Mouse (Mus musculus) regulatory T cell (primary cell): ENCODE data around the gene Prkaa2.

Experiments
- in situ Hi-C: fragments of 300-600 bp; cut with MboI, MseI; formaldehyde crosslinking; loops from one replicate; pipeline ENCODE4 v1.15.1; 2025; ENCODE audit warnings: high pct_unique_total_duplicates

Prkaa2 gene

DNA sequence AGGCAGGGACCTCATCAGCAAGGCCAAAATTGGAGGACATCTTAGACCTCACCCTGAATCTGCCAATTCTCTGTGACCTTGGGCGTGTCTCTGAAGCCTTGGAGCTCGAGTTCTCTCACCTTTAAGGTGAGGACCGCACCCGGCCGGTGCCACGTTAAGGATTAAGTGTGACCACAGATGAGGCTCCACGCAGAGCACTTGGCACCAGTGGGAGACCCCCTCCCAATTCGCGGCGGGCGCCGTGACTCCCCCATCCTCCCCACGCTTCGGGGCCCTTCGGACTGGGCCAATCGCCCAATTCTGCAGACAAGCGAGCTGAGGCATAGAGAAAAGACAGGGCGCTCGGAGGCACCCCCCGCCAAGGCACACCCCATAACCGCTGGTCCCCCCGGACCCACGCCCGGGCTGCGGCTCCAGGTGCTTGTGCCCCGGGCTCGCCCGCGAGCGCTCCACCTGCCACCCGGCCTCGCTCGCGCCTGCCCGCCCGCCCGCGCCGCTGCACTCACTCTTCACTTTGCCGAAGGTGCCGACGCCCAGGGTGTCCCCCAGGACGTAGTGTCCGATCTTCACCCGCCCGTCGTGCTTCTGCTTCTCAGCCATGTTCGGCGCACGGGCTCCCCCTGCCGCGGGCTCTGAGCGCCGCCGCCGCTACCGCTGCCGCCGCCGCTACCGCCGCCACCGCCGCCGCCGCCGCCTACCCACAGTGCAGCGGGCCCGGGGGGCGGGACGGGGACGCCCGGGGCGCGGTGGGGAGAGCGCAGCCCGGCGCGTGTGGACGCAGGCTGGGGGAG, at the start of gene Prkaa2:
Gene Prkaa2 (minus strand): TSS at position 692 of the 791 bp plus-strand sequence.
- in situ Hi-C loops, result loop anchor here (25.0 kb wide), 1 partner anchor 1797 kb away; the partner anchor contains the start of gene Oma1

DNA sequence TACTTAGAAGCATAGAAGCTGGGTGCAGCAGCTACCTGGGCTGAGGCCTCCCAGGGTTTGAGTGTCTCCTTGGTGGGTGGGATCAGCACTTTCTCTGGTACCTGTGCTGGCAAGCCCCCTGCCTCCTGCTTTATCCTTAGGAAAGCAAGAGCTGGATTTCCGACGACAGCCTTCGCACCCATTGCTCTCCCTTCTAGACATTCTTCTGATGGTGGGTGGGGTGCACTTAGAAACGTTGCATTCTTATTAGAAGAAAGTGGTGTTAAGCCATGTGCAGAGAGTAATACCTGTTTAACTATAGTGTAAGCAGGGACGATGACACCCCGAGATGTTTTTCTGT, 49.8 kb upstream of the Prkaa2 start:
- in situ Hi-C loops, result loop anchor here (5.0 to 25.0 kb wide), 2 partner anchors 153 to 1053 kb away; no protein-coding TSS in a partner anchor

DNA sequence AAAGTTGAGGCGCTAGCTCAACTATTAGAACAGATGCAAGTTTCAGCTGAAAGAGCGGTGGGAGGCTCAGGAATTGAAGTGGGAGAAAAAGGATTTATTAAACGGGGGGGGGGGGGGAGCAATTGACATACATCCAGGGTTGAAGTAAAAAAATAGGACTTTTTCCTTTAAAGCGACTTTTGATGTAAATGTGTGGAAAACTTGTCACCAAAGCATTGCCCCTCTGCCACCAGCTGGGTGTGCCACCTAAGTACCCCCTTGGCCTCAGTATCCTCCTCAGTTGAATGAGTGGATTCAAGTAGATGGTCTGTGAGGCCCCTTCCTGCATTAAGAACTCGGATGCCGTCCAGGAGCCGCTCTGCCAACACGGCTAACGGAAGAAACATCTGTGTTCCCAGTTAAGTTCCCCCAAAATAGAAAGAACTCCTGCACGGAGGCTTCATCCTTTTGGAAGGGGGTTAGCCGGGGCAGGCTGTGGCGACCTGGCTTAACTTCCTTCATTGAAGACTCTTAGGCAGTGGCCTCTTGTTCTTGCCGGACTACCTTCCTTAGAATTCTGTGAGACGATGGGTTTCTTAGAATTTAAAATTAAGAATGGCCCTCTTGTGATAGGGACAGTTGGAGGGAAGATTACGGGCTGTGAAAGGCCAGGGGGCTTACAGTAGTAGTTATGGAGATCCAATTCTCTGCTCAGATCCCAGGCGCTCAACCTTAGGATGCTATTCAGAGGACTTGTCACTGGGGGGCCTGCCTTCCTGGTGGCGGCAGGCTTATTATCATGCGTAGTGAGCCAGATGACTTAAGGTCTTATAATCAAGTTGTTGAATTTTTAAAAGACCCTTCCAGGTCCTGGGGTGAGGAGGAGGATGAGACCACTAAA, 49.2 kb upstream of the Prkaa2 start:
- in situ Hi-C loops, result loop anchor here (5.0 to 25.0 kb wide), 2 partner anchors 153 to 1053 kb away; no protein-coding TSS in a partner anchor

DNA sequence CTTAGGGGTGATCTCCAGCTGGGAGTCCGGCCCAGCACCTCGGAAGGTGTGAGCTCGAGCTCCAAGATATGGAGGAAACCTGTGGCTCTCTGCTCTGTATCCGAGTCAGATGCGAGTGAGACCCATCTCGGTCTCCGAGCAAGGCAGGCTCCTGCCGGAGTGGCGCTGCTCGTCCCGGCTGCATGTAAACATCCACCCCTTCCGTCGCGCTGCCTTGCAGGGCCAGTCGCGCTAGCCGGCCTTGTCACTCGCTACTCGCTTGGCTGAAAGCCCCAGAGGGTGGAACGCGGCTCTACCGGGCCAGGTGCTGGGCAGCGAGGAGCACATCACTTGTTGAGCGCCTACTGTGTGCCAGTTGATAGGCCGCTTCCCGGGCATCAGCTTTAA, 48.5 kb upstream of the Prkaa2 start:
- in situ Hi-C loops, result loop anchor here (5.0 to 25.0 kb wide), 2 partner anchors 154 to 1054 kb away; no protein-coding TSS in a partner anchor

DNA sequence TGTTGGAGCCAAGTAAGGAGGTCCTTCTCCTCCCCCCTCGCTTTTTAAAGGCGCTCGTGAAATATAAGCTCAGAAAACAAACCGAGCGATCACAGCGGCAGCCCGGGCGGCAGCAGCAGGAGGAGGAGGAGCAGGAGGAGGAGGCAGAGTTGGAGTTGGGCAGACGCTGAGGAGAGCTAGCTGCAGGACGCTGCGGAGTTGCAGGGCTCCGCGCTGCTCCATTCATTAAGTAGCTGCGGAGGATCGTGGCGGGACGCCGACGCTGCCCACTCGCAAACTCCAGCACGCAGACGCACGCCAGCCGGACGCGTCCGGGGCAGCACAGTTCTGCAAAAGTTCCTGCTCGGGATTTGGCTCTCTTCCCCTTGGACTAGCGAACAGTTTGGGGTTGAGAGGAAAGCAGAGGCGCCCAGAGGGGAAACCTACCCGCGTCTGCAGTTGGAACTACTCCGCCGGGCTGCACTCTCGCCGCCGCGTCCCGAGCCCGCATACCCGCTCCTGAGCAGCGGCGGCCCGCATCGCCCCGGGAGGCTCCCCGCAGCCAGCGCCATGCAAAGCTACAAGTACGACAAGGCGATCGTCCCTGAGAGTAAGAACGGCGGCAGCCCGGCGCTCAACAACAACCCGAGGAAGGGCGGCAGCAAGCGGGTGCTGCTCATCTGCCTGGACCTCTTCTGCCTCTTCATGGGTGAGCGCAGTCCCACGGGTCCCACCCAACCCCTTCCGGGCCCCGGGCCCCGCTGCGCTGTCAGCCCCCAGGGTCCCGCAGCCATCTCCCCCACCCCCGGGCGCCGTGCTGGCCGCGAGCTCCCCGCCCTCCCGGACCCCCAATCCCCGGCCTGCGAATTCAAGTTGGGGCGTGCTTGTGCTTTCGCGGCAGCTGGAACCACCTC, 47.8 kb upstream of the Prkaa2 start, which contains the start of gene Plpp3:
Gene Plpp3 (plus strand): TSS at position 72 of the 893 bp plus-strand sequence.
- in situ Hi-C loops, result loop anchor here (5.0 to 25.0 kb wide), 2 partner anchors 155 to 1055 kb away; no protein-coding TSS in a partner anchor

DNA sequence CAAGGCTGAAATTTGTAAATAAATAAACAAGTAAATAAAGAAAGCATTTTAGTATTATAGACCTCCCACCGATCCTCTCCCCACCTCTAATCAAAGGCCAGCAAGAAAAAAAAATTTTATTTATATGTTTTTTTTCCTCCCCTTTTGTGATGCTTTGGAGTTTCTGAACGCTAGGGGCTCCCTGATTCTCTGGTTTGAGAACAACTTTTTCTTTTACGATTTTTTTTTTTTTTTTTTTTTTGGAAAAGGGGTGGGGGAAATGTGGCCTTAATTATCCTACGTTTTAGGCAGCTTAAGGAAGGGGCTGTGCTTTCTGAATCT, 47.2 kb upstream of the Prkaa2 start:
- in situ Hi-C loops, result loop anchor here (5.0 to 25.0 kb wide), 2 partner anchors 155 to 1055 kb away; no protein-coding TSS in a partner anchor

DNA sequence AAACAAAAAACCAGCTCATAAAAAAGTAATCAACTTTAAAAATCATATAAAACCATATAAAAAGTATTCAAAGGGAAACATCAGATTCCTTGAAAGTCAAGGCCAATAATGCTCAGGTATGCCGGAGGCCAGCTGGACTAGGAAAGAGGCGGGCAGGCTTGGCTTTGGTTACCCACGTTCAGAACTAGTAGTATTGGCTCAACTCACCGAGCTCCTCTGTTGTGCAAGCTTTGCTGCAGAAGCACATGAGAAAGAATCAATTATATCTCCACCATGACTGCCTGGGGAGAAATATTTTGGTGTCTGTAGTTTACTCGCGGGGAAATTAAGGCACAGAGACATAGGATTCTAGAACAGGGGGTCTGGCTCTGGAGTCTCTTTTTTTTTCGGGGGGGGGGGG, 46.6 kb upstream of the Prkaa2 start:
- in situ Hi-C loops, result loop anchor here (5.0 to 25.0 kb wide), 2 partner anchors 156 to 1056 kb away; no protein-coding TSS in a partner anchor

DNA sequence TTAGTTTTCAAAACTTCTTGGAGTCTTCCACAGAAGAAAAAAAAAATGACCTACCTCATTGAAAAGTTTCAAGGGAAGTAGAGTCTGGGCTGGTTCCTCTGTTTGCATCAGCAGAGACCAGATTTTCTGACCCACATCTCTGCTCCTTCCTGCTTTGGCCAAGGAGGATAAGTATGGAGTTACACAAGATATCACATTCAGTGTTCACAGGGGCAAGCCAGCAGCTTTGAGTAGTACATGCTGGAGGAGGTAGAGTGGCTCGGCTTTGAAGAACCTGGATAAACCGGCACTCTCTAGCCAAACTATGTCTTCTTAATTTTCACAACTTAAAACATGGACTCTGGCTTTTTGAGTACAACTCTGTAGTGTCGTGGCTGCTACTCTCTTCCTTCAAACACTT, 43.5 kb upstream of the Prkaa2 start:
- in situ Hi-C loops, result loop anchor here (25.0 kb wide), 1 partner anchor 1059 kb away; no protein-coding TSS in a partner anchor

DNA sequence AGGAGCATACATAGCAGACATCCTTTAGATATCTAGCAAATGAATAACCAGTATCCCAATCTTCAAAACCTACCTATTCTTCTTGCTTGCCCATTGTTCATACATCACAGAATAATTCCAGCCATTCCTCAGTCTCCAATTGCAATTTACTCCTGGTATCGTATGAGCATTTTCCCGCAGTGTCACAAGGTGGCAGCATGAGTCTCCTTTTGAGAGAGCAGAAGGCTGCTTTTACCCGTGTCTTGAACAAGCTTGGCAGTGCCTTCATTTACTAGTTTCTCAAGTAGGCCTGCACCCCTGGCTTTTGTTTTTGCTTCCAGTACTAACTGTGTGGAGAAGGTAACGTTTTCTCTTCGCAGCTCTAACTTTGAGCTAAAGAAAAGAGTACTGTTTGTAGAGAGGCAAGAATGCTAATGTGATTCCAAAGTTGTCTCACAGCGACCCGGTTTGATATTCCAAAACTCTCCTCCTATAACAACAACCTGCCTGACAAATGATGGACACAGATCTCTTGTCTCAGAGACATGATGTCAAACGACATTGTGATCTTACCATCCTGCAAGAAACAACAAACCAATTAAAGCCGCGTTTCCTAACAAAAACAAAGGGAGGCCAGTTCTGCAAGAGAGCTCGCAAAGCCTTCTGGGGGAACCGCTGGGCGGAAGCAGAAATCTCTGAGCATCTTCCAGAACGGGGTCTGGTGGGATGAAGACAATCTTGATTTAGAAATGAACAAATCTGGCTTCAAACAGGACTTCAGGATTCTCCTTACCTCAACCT, 42.4 kb upstream of the Prkaa2 start:
- in situ Hi-C loops, result loop anchor here (25.0 kb wide), 1 partner anchor 1060 kb away; no protein-coding TSS in a partner anchor

DNA sequence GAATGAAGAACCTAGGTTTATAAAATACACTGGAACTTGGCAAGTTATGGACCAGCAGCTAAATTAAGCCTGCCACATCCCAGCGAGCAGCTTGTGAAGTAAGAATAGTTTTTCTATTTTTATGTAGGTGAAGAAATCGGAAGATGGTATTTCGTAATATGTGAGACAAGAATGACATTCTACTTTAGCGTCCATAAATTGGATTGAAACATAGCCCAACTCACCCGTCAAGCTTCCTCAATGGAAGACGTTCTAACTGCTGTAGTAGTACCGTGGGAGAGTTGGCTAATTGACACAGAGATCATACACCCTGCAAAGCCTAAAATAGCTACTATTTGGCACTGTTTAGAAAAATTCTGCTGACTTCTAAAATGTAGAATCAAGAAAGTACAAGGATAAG, 39.8 kb upstream of the Prkaa2 start:
- in situ Hi-C loops, result no loop called here

DNA sequence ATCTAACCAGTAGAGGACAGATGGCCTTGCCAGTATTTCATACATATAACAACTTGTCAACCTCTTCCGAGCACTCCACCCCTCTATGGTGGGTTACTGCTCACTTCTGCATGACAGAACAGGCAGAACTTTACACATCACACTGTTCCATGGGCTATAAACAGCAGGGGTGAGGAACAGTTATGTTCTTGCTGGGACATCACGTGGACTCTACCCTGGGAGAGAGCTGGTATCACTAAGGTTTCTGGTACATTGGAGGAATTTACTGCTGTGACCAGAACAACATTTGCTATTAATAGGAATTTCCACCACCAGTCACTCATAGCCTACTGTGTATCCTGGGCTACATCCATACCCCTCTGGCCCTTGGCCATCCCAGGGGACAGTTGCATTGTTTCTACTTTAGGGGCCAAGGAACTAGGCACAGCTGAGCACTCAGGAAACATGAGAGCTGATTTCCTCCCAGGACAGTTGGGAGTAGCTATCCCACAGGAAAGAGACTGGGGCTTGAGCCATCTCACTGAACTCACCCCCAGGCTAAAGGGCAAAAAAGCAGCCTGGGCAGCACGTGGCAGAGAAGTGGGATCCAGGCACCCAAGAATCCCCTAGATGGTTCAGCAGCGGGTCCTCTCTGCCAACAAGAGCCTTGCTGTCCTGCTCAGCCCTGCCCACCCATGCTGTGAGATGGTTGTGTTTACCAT, 23.8 kb upstream of the Prkaa2 start:
- in situ Hi-C loops, result no loop called here

DNA sequence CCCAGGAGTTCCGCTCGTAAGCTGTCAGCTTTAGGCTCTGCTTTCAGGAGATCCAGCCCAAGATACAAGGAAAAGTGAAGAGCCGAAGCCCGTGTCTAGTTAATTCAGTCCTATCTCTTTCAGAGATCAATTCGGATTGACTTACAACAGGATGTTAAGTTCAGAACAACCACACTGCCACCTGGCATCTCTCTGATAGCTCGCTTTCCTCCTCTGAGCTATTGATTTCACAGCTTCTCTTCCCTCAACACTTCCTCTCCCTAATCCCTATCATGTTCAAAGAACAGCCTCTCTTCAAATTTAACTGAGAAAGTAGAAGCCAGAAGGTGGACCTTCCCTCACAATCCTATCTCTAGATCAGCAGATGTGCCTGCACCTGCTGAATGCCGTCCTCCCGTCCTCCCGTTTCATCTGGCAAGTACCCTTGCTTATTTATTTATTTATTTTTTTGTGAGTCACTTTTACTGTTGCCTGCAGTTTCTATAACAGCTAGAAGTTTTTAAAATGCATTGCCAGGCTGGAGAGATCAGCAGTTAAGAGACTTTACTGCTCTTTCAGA, 22.1 kb upstream of the Prkaa2 start:
- in situ Hi-C loops, result no loop called here

DNA sequence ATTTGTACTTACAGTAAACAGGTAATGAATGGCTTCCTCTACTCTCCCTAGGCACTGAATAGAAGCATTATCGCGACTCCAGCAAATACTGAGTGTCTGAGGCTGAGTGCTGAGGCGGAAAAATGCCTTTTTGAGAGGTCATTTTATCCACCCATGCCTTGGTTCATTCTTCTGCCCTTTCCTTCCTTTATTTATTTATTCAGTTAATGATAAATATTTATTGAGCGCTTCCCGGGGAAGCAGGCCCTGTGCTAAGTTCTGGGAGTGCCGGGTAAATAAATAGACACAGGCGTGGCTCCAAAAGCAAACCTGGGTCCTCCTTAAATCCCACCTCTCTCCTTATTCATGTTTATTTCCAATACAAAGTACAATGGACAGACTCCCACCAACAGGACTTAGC, 19.5 kb upstream of the Prkaa2 start:
- in situ Hi-C loops, result no loop called here

DNA sequence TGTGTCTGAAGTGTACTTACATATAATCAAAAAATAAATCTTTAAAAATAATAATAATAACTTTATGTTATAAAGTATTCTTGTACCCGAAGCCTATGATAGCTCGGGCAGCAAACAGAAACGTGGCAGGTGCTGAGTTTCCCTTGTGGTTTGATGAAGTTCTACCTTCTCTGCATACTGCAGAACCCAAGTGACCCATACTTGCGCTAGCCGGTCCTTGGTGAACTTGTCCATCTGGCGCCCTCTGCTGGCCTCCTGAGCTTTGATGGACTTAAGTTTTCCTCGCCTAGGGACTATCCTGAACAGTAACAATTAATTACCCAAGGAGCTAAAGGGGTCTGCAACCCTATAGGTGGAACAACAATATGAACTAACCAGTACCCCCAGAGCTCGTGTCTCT, 12.7 kb upstream of the Prkaa2 start:
- in situ Hi-C loops, result loop anchor here (25.0 kb wide), 1 partner anchor 1810 kb away; the partner anchor contains the start of gene Oma1

DNA sequence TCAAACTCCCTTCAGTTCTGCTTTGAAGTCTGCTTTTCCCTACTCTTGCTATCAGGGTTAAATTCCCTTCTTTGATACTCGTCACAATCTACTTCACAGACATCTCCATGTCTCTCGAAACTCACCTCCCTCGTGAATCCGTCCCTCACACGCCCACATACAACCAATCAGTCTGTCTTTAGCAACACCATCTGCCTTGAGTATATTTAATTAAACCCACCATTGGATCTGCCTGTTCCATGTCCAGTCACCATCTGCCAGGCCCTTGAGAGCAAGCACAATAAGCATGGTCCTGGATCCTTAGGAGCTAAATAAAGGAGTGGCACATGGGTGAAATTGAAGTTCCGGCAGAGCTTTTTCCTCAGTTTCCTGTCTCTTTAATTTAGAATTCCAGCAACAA, 11.4 kb upstream of the Prkaa2 start:
- in situ Hi-C loops, result loop anchor here (25.0 kb wide), 1 partner anchor 1809 kb away; the partner anchor contains the start of gene Oma1

DNA sequence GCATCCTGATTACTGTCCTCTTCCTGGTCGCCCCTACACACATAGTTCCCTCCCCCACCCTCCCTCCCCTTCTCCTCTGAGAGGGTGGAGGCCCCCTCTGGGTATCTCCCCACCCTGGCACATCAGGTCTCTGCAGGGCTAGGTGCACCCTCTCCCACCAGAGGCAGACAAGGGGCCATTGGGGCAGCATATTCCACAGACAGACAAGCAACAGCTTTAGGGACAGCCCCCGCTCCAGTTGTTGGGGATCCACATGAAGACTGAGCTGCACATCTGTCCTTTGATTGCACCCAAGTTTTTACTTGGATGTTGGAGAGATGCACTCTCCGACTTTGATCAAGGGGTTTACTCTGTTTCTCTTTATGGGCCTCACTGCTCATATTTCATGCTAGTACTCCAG, 3.8 kb upstream of the Prkaa2 start:
- in situ Hi-C loops, result loop anchor here (25.0 kb wide), 1 partner anchor 1801 kb away; the partner anchor contains the start of gene Oma1

DNA sequence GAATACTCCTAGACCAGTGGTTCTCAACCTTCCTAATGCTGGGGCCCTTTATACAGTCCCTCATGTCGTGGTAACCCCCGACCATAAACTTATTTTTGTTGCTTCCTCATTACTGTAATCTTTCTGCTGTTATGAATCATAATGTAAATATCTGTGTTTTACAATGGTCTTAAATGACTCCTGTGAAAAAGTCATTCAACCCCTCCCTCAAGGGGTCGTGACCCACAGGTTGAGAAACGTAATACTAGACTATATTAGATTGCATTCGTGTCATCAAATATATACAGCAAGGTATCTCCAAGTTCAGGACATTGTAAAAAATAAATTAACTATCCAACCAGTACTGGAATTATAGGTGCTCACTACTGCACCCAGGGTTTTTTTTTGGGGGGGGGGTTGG, 3.4 kb upstream of the Prkaa2 start:
- in situ Hi-C loops, result loop anchor here (25.0 kb wide), 1 partner anchor 1801 kb away; the partner anchor contains the start of gene Oma1

DNA sequence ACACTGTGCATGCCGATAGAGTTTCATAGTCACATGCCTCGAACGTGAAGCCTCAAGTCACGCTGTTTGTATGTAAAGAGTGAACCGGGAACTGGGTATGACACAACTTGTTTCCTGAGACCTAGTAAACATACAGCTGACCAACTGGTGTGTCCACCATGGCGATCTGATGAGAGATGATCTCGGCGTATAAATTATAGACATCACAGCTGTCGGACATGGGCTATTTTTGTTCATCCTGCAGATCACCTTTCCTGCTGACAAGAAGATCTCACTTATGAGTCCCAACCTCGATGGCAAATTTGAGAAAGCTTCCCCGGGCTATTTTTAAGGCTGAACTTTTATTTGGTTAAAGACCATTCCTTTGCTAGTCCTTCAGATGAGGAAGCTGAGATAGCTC, 2.1 kb upstream of the Prkaa2 start:
- in situ Hi-C loops, result loop anchor here (25.0 kb wide), 1 partner anchor 1799 kb away; the partner anchor contains the start of gene Oma1

DNA sequence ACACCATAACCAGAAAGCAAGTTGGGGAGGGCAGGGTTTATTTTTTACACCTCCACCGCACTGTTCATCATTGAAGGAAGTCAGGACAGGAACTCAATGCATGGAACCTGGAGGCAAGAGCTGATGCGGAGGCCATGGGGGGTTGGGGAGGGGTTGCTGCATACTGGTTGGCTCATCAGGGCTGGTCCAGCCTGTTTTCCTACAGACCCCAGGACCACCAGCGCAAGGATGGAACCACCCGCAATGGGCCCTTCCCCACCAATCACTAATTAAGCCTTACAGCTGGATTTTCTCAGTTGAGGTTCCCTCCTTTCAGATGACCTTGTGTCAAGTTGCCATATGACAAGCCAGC, 970 bp upstream of the Prkaa2 start:
- in situ Hi-C loops, result loop anchor here (25.0 kb wide), 1 partner anchor 1798 kb away; the partner anchor contains the start of gene Oma1
